Mouse (Mus musculus) forebrain, postnatal 0 days (tissue): ENCODE measurements around the gene Tctn1. TPM values are rescaled to one million over a fixed set of nuclear protein-coding genes. Genes with fewer than 3 reads are reported as not detected.

Source experiments
- ATAC-seq: fragments of 200-750 bp; cut with Nextera tagmentation; 2 replicates; pipeline ENCODE4 v1.8.0; 2017; ENCODE audit warnings: mild to moderate bottlenecking, moderate library complexity
- DNase-seq: peaks from one replicate; pipeline ENCODE4 v3.0.0-alpha.2; 2015
- H3K27ac ChIP-seq: fragments of 300-500 bp; sonication (generic); 2 replicates; pipeline ENCODE4 v1.5.1; 2014; ENCODE audit warnings: low read depth, mild to moderate bottlenecking, antibody characterized with exemption, low read length, moderate library complexity, mixed read lengths
- H3K27me3 ChIP-seq: fragments of 300-500 bp; sonication (generic); 2 replicates; pipeline ENCODE4 v1.6.1; 2014; ENCODE audit warnings: mild to moderate bottlenecking, low read length, mixed read lengths; ENCODE audit not compliant: insufficient read depth
- H3K36me3 ChIP-seq: fragments of 300-500 bp; sonication (generic); 2 replicates; pipeline ENCODE4 v1.6.1; 2014; ENCODE audit warnings: mild to moderate bottlenecking, moderate library complexity; ENCODE audit not compliant: insufficient read depth
- H3K4me1 ChIP-seq: fragments of 300-500 bp; sonication (generic); 2 replicates; pipeline ENCODE4 v1.6.1; 2014; ENCODE audit warnings: antibody characterized with exemption; ENCODE audit not compliant: insufficient read depth
- H3K4me2 ChIP-seq: fragments of 300-500 bp; sonication (generic); 2 replicates; pipeline ENCODE4 v1.6.1; 2014; ENCODE audit warnings: low read depth, mild to moderate bottlenecking, moderate library complexity
- H3K4me3 ChIP-seq: fragments of 300-500 bp; sonication (generic); 2 replicates; pipeline ENCODE4 v1.5.1; 2014; ENCODE audit warnings: low read depth, low read length, mixed read lengths
- H3K9ac ChIP-seq: fragments of 300-500 bp; sonication (generic); 2 replicates; pipeline ENCODE4 v1.6.1; 2014; ENCODE audit warnings: mild to moderate bottlenecking
- H3K9me3 ChIP-seq: fragments of 300-500 bp; sonication (generic); 2 replicates; pipeline ENCODE4 v1.6.1; 2016; ENCODE audit warnings: low read length
- CTCF ChIP-seq: sonication (generic); IDR thresholded peaks from 2 replicates; pipeline ENCODE4 v1.5.1; 2016; ENCODE audit warnings: antibody characterized with exemption, control low read depth, low read depth
- whole genome bisulfite sequencing: fragments of 180-500 bp; shearing (Covaris S2); extraction: QIAGEN DNeasy Blood & Tissue Kit; methylation state at CpG from one replicate; pipeline ENCODE4 v1.1.7; 2014; 5-methylcytosine and 5-hydroxymethylcytosine counted together
- polyA plus RNA-seq: library from polyadenylated mRNA; unstranded; fragments of >200 nt; fragmentation: Nextera tagmentation; extraction: Ambion mirVana; gene quantifications from 2 replicates; pipeline ENCODE4 v1.2.1, GENCODE M21; 2015
- total RNA-seq: library from RNA; depleted of rRNA; stranded (reverse); fragments of >200 nt; gene quantifications from 2 replicates; pipeline ENCODE4 v1.2.3, GENCODE M21; 2014; rRNA removed

Tctn1 gene
- total RNA-seq, result 20.3 and 31.2 TPM in 2 replicates
- 2.9 and 4.3 TPM in 2 replicates for polyA plus RNA-seq

DNA sequence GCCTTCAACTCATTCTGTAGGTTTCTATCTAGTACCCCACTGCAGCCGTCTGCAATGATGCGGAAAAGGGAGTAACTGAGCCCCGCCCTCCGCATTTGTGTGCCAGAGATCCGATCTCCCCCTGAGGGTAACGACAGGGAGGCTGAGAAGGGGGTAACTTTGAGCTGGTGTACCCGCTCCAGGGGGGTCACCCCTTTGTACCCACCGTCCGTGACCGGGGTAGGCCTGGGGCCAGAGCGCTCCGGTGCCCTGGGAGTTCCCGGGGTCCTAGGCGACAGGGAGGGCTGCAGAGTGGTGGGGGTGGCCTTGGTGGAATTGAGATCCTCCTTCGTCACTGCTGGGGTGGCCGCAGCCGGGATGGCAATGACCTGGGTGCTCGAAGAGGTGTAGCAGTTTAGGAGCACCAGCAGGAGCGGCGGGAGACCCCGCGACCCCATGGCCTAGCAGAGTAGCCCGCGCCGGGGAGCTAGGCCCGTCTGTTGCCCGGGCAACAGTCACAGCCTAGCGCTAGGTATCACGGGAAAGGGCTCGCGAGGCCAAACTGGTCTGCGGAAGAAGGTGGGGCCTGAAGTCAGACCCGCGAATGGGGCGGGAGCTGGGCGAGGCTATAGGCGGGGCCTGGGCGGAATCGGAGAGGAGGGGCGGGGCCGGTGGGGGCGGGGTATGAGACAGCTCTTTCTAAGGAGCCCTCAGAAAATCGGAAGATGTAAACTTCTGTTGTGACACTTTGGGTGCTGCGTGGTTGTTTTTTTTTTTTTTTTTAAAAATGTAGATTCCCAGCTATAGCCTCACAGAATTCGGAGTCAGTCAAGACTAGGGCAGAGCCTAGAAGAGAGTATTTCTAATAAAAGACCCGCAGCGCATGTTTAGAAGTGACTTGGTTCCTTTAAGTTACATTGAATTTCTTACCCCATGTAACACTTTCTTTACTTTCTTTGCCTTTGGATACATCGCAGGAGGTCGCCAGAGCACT, at the start of gene Tctn1:
Gene Tctn1 (minus strand): TSS at position 528 of the 973 bp plus-strand sequence.
- no peaks in the 10 kb centered on the region for H3K9me3 ChIP-seq
- no peaks in the 10 kb centered on the region for H3K27me3 ChIP-seq
- H3K36me3 ChIP-seq, result peaks cover 14% of the 10 kb centered on the region
- TF ChIP-seq CTCF, result 0 out of 2 replicates have a peak, but pooled peaks have one; percentile 5
- WGBS, result 2% methylated on average over 49 of the region's 49 CpGs
- H3K4me2 ChIP-seq, result peak within 1 kb of the TSS; percentile 84
- no peaks in the 10 kb centered on the region for H3K4me1 ChIP-seq
- ATAC-seq (peak; percentile 99), DNase-seq (peak; percentile 95)
- peak within 1 kb of the TSS; percentile 87 for H3K9ac ChIP-seq
- peak within 1 kb of the TSS; percentile 84 for H3K27ac ChIP-seq
- H3K4me3 ChIP-seq, result peak within 1 kb of the TSS; percentile 79

DNA sequence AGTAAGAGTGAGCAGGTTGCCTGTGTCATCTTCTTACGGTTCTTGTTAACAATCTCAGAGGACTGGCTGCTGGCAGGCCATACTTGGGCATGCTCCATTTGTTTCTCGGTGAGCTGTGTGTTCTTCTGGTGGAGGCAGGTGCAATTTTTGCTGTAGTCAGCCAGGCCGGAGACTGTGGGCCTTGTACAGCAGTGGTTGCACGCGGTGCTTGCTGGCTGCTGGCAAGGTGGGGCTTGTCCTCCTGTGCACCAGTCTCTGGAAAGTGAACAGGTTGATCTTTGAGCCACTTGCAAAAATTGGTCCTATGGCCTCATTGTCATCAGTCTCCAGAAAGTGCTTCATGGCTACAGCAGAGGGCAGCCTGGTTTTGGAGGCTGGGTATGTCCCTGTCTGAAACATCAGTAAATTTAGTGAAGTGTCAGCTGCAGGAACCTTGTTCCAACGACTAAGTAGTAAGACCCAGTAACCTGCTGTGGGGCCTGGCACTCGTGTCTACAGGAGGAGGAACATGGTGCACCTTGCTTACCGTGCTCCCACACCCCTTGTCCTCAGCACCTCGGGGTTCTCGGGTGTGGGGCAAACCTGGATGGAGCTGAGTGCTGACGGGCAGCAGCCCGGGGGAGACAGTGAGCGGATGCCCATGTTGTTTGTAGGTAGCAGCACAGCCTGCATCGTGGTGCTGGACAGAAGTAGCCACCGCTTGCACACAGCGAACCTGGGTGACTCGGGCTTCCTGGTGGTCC, 48.9 kb upstream of the Tctn1 start:
- Histone ChIP-seq H3K4me1 (no peaks in the 10 kb centered on the region), H3K9me3 (no peaks in the 10 kb centered on the region), H3K27me3 (no peaks in the 10 kb centered on the region), H3K4me3 (no peak overlapping the region), H3K9ac (no peak overlapping the region), H3K27ac (no peak overlapping the region), H3K36me3 (peaks cover 20% of the 10 kb centered on the region), H3K4me2 (no peak overlapping the region)
- 91% methylated on average over 17 of the region's 17 CpGs for WGBS
- no peak for TF ChIP-seq CTCF
- ATAC-seq, result no peak
- no peak for DNase-seq

DNA sequence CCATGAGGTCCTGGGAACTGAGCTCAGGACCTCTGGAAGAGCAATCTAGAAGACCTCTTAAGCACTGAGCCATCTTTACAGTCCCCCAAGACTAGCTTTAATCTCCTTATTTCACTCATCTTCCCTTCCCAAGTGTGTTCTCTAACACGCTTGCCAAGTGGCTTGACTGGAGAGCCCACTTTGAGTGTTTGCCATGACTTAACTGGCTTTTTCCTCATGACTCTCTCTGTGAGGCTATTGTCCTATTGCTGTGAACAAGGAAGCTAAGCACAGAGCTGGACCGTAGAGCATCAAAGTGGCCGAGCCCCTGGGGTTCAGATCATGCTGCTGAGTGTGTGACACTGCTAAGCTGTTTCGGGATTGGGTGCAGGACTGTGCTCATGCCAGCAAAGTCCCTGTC, 48.1 kb upstream of the Tctn1 start:
- Histone ChIP-seq H3K4me3 (no peak overlapping the region), H3K4me2 (no peak overlapping the region), H3K9me3 (no peaks in the 10 kb centered on the region), H3K36me3 (peaks cover 16% of the 10 kb centered on the region), H3K27me3 (no peaks in the 10 kb centered on the region), H3K9ac (no peak overlapping the region), H3K27ac (no peak overlapping the region), H3K4me1 (no peaks in the 10 kb centered on the region)
- DNase-seq (no peak), ATAC-seq (no peak)
- WGBS, result 81% methylated on average over 4 of the region's 4 CpGs
- TF ChIP-seq CTCF, result no peak

DNA sequence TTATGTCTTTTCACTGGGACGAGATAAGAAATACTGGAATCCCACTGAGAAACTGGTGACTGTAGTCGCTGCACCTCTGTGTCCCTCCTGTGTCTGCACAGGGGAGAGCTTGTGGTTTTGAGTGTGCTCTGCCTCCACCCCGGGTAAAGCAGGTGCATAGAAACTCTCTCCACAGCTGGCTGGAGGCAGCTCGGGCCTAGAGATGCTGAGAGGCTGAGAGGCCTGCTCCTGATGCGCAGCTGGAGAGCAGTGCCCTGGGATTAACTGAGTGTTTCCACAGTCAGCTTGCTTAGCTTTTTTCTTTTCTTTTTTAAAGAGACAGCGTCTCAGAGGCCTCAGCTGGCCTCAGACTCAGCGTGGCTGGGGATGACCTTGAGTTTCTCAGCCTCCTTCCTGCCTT, 47.4 kb upstream of the Tctn1 start:
- no peaks in the 10 kb centered on the region for H3K27me3 ChIP-seq
- no peak overlapping the region for H3K4me3 ChIP-seq
- 64% methylated on average over 7 of the region's 7 CpGs for WGBS
- no peak overlapping the region for H3K9ac ChIP-seq
- no peaks in the 10 kb centered on the region for H3K9me3 ChIP-seq
- no peak overlapping the region for H3K4me2 ChIP-seq
- H3K4me1 ChIP-seq, result no peaks in the 10 kb centered on the region
- DNase-seq (no peak), ATAC-seq (no peak)
- H3K36me3 ChIP-seq, result peaks cover 9% of the 10 kb centered on the region
- TF ChIP-seq CTCF, result no peak
- no peak overlapping the region for H3K27ac ChIP-seq

DNA sequence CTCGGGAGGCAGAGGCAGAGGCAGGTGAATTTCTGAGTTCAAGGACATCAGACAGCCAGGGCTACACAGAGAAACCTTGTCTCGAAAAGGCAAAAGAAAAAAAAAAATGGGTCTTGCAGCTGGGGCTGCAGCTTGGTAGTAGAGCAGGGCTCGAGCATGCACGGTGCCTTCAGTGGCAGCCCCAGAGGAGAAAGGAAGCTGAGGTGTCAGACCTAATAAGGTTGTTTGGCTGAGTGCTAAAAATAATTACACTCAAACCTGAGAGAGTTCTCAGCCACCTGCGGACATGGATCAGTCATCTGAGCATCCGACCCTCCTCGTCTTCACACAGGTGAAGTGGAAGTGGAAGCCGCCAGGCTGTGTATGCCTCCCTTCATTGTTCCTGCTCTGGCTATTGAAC, 46.4 kb upstream of the Tctn1 start:
- Histone ChIP-seq H3K9ac (no peak overlapping the region), H3K27me3 (no peaks in the 10 kb centered on the region), H3K36me3 (peaks cover 9% of the 10 kb centered on the region), H3K9me3 (no peaks in the 10 kb centered on the region), H3K4me1 (no peaks in the 10 kb centered on the region), H3K4me3 (no peak overlapping the region), H3K27ac (no peak overlapping the region), H3K4me2 (no peak overlapping the region)
- 77% methylated on average over 8 of the region's 8 CpGs for WGBS
- TF ChIP-seq CTCF, result no peak
- DNase-seq (no peak), ATAC-seq (no peak)

DNA sequence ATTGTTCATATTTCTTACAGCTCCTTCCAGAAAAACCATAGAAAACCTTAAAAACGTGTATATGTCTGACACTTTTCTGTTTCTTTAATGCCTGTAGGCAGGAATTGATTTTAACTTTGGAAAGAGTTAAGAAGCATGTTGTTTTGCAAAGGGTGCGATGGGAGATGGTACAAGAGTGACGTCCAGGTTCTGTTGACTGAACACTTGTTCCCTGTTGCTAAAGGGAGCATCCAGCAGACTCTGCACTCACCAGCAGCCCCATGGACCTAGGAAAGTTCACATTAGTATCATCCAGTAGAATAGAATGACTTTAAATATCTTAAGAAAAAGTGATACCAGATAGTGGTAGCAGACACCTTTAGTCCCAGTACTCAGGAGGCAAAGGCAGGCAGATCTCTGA, 42.3 kb upstream of the Tctn1 start:
- TF ChIP-seq CTCF, result no peak
- Histone ChIP-seq H3K27me3 (no peaks in the 10 kb centered on the region), H3K27ac (no peak overlapping the region), H3K9me3 (no peaks in the 10 kb centered on the region), H3K36me3 (peaks cover 4% of the 10 kb centered on the region; the same call in 1 of the 2 replicates), H3K9ac (no peak overlapping the region), H3K4me3 (no peak overlapping the region), H3K4me2 (no peak overlapping the region), H3K4me1 (no peaks in the 10 kb centered on the region)
- DNase-seq, result no peak
- WGBS, result 89% methylated on average over 3 of the region's 3 CpGs
- no peak for ATAC-seq

DNA sequence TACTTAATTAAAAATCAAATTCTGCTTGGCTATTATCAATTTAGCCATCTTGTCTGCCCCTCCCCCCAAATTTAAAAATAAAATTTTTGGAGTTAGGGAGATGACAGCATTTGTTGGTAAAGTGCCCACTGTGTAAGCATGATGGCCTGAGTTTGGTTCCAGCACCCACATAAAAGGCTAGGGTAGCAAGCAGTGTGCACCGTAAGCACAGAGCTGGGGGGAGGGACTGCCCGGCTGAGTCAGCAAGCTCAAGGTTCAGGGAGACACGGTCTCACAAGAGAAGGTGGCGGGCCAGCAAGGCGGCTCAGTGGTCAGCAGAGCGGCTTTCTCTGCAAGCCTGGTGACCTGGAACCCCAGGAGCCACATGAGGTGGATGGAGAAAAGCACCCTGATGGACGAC, 41.2 kb upstream of the Tctn1 start:
- no peak for ATAC-seq
- no peak for TF ChIP-seq CTCF
- H3K4me1 ChIP-seq, result no peaks in the 10 kb centered on the region
- DNase-seq, result no peak
- H3K27ac ChIP-seq, result no peak overlapping the region
- peaks cover 4% of the 10 kb centered on the region; the same call in 1 of the 2 replicates for H3K36me3 ChIP-seq
- no peak overlapping the region for H3K4me2 ChIP-seq
- H3K27me3 ChIP-seq, result no peaks in the 10 kb centered on the region
- H3K9me3 ChIP-seq, result no peaks in the 10 kb centered on the region
- no peak overlapping the region for H3K9ac ChIP-seq
- 91% methylated on average over 7 of the region's 7 CpGs for WGBS
- no peak overlapping the region for H3K4me3 ChIP-seq
